Mouse (Mus musculus): ENCODE data around the gene Prrt1. TPM values are rescaled to one million over a fixed set of nuclear protein-coding genes. Genes with fewer than 3 reads are reported as not detected.

Gene Prrt1
- polyA plus RNA-seq, 1 experiment, result 0.04 TPM

DNA sequence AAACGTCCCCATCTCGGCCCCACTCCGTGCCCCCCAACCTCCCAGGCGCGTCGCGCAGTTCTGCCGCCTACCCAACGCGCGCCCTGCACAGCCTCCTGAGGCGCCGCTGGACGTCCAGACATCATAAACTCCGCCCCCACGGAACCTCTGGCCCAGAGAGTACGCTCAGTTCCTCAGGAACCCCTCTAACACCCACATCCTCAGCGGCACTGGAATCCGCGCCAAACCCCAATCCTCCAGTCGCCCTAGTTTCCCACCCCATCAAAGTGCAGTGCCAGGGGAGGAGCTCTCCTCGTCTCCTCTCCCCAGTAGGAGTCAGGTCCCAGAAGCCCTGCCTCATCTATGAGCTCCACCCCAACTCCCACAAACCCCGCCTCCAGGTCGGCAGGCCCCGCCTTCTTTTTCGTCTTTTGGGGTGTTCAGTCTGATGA, 2.9 kb downstream of the Prrt1 start:
- no peak for TF ChIP-seq GATA1 (IDR thresholded peaks at IDR 0.05; ENCODE audit: low read length)

DNA sequence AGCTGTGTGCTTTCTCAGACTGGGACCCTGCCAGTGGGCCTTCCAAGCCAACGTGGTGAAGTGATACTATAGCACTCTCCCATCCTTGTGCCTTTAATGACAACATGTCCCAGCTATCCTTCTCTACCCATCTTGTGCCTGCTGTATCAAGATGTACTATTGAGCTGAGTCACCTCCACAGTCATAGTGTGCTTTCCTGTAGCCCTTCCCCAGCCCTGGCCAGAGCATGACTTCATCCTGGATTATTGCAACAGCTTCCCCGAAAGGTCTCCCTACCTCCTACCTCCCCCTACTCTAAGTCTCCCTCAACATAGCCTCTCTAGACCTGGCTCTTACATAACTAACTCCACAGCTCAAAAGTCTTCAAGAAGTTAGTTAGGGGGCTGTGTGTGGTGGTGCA, 6.3 kb downstream of the Prrt1 start:
- no peak for TF ChIP-seq GATA1 (IDR thresholded peaks at IDR 0.05; ENCODE audit: low read length)

DNA sequence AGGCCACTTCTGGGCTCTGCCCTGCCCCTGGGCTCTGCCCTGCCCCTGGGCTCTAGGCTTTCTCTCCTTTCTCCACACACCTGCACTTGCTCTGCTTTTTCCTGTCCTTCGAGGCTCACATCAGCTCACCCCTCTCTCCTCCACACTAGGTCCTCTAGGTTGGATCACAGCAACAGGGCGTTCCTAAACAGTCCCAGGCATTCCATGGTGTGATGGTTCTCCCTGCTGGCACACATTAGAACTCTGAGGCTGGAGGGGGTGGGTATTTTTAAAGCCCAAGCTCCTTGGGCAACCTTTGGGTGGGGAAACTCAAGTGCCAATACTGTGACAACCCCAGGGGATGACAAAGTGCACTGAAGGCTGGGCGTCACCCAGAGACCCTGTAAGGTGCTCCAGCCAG, 8.1 kb downstream of the Prrt1 start:
- TF ChIP-seq GATA1 (IDR thresholded peaks at IDR 0.05; ENCODE audit: low read length), result no peak

DNA sequence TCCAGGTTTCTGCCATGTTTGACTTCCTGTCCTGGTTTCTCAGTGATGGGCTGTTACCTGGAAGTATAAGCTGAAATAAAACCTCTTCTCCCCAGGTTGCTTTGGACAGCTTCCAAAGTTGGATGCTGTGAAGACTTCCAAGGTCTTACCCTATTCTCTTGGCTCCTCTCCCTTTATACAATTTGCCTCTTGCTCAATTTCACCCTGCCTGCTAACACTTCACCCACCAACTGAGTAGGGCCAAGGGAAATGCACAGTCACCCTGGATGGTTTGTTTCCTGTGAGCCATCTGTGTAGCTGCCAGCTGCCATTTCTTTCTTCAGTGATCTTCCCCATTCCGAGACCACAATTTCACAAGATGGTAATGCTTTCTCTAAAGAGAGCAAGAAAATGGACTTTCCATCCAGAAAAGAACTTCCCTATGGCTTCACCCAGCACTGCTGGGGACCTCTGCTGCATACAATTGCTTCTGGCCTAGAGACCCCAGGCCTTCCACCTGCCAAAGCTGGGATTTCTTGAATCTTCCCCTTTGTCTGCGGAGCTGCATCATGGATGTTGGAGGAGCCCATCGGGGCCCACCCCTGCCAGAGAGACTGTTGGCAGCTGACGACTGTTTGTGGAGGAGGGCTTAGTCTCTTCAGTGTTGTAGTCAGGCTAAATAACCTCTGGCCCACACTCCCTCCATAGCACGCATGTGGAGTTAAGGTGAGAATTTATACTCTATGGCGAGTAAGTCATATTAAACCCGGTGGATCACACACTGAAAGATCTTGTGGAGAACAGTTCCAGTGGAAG, 10.3 kb downstream of the Prrt1 start:
- no peak for TF ChIP-seq GATA1 (IDR thresholded peaks at IDR 0.05; ENCODE audit: low read length)

DNA sequence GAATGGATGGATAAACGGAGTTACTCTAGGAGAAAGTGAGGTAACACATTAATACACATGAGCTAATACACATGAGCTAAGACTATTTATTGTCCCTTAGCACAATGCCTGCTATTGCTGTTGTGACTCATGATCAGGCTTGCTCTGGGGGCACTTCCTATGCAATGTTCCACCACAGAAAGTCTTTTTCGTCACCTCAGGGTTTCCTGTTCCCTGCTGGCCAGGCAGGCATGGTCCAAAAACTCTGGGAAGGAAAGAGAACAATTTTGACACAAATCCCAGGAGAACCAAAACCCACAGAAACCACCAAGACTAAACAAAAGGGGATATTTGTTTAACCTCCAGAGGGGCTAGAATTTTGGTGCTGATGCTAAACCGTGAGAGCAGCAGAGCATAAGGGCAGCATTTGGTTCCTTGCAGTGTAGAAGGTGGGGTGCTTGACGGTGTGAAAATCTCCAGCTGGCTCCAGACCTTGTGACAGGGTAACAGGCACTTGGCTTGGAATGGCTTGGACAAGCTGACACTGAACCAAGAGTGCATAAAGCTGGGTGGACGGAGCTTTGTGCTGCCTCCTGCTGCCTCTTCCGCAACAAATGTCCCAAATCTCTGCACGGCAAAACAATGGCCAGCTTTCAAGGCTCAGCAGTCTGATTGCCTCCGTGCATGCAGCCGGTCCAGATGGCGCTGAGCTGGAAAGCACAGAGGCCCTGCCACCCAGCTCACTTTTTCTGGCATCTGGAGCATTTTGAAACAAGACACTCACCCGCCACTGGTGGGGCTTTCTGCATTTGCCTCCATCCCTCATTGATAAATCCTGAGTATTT, 11.7 kb downstream of the Prrt1 start:
- no peak for TF ChIP-seq GATA1 (IDR thresholded peaks at IDR 0.05; ENCODE audit: low read length)

DNA sequence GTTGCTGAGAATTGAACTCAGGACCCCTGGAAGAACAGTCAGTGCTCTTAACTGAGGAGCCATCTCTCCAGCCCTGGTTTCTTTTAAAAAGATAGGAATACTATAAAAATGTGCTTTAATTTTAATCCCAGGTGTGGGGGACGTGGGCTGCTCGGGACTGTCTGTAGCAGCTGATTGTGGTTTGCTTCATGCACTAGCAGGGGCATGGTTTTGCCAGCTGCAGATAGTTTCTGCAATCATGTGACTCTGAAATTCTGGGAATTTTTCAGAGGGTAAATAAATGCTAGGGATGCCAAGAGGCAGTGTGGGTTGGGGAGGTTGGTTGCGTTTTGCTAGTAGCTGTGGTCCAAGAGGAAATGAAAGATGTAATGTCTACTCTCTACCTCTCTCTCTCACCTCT, 12.6 kb downstream of the Prrt1 start:
- TF ChIP-seq GATA1 (IDR thresholded peaks at IDR 0.05; ENCODE audit: low read length), result no peak

DNA sequence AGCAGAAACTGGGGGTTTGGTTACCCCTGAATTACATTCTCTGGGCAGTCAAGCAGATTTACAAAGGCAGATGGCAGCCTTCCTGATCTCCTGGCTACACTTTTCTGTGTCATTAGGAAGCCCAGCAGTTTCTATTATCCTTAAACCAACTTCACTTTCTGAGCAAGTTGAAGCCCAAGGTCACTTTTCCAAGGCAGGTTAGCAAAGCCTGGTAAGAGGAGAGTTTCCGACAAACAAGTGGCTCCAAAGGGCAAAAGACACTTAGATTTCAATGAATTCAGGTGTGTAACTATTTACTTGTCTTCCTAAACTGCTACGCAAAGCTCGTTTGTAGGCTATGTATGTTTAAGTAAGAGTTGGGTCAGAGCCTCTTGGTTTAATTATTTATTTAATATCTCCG, 14.0 kb downstream of the Prrt1 start:
- TF ChIP-seq GATA1 (IDR thresholded peaks at IDR 0.05; ENCODE audit: low read length), result no peak

DNA sequence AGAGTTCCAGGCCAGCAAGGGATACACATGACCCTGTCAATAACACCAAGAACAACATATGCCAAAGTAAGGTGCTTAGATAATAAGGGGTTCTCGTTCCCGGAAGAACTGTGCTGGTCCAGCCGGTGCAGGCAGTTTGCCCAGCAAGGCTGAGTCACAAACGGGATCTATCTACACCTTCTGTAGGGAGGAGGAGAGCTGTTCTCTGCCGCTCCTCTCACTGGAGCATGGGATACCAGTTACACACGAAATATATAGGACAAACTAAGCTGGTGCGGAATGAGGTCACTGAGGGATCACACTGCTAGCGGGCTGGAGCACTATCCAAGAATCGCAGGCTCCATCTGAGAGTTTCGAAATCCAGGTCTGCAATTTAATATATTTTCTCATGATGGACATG, 14.6 kb downstream of the Prrt1 start:
- no peak for TF ChIP-seq GATA1 (IDR thresholded peaks at IDR 0.05; ENCODE audit: low read length)

DNA sequence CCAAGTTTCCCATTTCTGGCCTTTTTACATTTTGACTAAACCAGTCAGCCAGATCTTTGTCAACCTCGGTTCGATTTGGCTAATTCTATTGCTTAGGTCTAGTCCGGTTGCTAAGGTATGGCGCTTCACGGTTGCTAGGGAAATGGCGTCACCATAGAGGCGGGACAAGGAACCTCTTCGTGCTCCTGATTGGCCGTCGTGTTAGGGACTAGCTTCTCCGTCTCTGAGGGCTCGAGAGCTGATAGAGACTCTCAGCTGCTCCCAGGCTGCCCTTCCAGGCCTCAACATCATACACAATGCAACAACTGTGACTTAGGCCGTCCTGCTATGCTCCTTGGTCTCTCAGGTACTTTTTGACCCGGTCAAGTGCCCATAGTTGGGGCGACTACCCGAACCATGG, 15.3 kb downstream of the Prrt1 start, which contains the start of gene Fkbpl:
Fkbpl (plus strand) TSS at position 157 of the 400 bp plus-strand sequence.
- TF ChIP-seq GATA1 (IDR thresholded peaks at IDR 0.05; ENCODE audit: low read length), result no peak

DNA sequence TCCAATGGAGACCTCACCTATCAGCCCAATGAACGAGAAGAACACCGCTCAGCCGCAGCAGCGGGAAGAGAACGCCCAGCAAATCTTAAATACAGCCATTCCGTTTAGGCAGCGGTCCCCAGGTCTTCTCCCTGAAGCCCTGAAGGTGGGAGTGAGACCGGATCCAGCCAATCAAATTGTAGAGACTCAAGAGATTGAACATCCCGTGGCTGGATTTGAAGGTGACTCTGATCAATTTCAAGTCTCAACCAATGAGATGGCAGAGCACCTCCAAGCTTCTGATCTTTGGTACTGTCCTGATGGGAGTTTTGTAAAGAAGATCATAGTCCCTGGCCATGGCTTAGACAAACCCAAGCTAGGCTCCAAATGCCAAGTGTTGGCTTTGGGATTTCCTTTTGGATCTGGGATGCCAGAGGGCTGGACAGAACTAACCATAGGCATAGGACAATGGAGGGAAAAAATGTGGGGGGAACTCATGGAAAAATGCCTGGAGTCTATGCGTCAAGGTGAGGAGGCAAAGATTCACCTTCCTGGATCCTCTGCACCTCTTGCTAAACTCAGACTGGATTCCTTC, 16.0 kb downstream of the Prrt1 start:
- no peak for TF ChIP-seq GATA1 (IDR thresholded peaks at IDR 0.05; ENCODE audit: low read length)

DNA sequence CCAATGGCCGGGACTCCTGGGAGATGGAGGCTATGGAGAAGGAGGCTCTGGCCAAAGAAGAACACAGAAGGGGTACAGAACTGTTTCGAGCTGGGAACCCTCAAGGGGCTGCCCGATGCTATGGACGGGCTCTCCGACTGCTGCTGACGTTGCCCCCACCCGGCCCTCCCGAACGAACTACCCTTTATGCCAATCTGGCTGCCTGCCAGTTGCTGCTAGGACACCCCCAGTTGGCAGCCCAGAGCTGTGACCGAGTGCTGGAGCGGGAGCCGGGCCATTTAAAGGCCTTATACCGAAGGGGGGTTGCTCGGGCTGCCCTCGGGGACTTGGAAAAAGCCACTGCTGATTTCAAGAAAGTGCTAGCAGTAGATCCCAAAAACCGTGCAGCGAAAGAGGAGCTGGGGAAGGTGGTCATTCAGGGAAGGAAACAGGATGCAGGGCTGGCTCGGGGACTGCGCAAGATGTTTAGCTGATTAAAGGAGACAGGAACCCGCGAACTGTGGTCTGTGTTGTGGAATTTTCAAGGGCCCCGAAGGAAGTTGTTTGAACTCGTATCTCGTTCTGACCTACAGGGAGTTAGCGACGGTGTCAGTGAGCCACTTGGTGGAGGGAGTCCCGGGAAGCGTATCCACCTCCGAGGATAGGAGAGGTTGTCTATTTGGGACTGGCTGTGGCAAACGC, 16.6 kb downstream of the Prrt1 start:
- TF ChIP-seq GATA1 (IDR thresholded peaks at IDR 0.05; ENCODE audit: low read length), result no peak

DNA sequence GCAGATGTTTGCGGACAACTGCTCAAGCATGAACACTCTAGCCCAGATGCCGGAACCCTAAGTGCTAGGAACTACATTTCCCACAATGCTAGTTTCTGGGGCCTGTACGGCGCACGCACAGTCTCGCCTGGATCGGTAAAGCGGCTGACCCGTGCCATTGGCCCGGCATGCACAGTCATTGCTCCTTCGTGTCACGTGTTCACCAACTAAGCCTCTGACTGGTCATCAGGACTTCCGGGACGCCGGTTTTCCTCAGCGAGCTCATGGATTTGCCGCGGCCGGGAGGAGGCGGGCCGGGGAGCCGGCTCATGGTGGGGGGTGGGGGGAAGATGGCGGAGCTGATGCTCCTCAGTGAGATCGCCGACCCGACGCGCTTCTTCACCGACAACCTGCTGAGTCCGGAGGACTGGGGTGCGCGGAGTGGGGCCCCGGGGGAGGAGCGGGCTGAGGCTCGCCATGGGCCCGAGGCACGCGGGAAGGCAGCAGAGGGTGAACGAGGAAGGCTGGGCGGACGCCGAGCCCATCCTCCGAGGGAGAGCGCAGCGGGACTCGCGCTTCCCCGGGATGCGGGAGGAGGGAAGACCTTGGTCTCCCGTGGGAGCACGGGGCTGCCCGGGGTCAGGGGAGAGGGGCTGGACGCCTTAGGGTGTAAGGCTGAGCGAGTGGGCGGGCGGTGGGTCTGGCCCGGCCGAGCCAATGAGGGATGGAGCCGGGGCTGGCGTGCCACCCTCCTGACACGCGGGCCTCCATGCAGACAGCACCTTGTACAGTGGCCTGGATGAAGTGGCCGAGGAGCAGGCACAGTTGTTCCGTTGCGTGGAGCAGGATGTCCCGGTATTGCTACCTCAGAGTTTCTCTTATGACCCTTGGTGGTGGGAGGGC, 17.8 kb downstream of the Prrt1 start, which contains the start of gene Atf6b:
Atf6b (plus strand) TSS at position 241 of the 882 bp plus-strand sequence.
- TF ChIP-seq GATA1 (IDR thresholded peaks at IDR 0.05; ENCODE audit: low read length), result no peak

DNA sequence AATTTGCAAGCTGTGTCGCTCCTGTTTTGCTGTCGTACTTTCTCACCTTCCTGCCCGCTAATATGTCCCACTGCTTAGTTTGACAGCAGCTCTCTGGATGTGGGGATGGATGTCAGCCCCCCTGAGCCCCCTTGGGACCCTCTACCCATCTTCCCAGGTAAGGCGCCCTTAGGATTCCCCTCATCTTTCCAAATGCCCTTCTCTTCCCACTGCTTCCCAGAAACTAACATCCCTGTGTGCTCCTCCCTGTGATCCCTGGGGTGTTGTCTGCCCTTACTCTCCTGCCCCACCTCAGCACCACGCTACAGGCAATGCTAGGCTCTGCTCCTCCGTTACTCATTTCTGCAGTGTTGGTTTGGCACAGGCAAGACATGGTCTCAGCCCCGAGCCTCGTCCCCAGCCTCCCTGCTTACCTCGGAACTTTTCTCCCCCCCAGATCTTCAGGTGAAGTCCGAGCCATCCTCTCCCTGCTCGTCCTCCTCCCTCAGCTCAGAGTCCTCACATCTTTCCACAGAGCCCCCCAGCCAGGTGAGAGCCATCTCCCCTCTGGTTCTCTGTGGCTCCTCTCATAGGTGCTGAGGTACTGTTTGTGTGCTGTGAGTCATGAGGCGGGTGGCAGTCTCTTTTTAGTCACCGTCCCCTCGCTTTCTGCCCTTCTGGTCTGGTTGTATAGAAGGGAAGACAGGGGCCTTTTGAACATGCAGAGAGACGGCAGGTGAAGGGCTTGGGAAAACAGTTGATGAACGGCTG, 19.0 kb downstream of the Prrt1 start:
- TF ChIP-seq GATA1 (IDR thresholded peaks at IDR 0.05; ENCODE audit: low read length), result no peak
